Mouse (Mus musculus) cerebellum, adult 2 months (tissue): ENCODE results near the gene Gm20806. TPM values are rescaled to one million over a fixed set of nuclear protein-coding genes. Genes with fewer than 3 reads are reported as not detected.
"Not testable (repeated sequence)": the region's sequence is repeated elsewhere in the genome, so short reads cannot be mapped to it uniquely, and the experiment has no call there.

ENCODE experiments used
- DNase-seq, 2 experiments: peaks; one replicate each; pipeline ENCODE4 v3.0.0; 2021
- H3K27ac ChIP-seq: fragments of 200-500 bp; 2 replicates; pipeline ENCODE4 v1.5.1; 2012; ENCODE audit warnings: low read length, control low read depth, inconsistent platforms; ENCODE audit not compliant: insufficient read depth
- H3K27me3 ChIP-seq: fragments of 200-500 bp; 2 replicates; pipeline ENCODE4 v1.6.1; 2012; ENCODE audit warnings: inconsistent platforms, mild to moderate bottlenecking, low read length, moderate library complexity; ENCODE audit not compliant: control insufficient read depth, insufficient read depth
- H3K4me1 ChIP-seq: fragments of 200-500 bp; 2 replicates; pipeline ENCODE4 v1.6.1; 2011; ENCODE audit warnings: low read length; ENCODE audit not compliant: control insufficient read depth, insufficient read depth
- H3K4me3 ChIP-seq: fragments of 200-500 bp; replicated peaks from 2 replicates; pipeline ENCODE3; 2011; ENCODE audit warnings: mild to moderate bottlenecking, low read depth, low read length, control low read depth; ENCODE audit not compliant: insufficient read depth
- WGBS: fragments of 180-500 bp; shearing (Covaris S2); methylation state at CpG from one replicate; pipeline ENCODE4 v1.1.7; 2018; 5-methylcytosine and 5-hydroxymethylcytosine counted together
- polyA plus RNA-seq: library from polyadenylated mRNA; depleted of rRNA; stranded (reverse); fragments of >200 nt; gene quantifications from 2 replicates; pipeline ENCODE4 v1.2.3, GENCODE M21; 2012; rRNA removed

Gm20806 gene
- polyA plus RNA-seq, result not detected in 2 replicates

DNA sequence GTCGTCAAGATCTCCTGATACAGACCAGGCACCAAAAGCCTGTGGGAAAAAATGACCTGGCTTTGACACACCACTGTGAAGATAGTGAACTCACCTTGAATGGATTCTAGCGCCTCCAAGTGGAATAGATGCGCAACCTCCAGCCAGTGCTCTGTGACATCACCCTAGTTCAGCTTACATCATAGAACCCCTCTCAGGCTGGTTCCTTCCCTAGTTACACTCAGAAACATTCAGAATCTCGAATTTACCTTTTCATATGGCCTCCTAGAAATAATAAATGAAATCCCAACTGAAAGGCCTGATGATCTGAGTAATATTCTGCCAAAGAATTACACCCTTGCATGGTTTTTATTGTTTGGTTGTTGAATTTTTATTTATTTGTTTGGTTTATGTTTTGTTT is at the start of gene Gm20806:
Gm20806 (minus strand) TSS at position 101 of the 400 bp plus-strand sequence.
- DNase-seq, H3K4me1 ChIP-seq, H3K27ac ChIP-seq, H3K4me3 ChIP-seq, H3K27me3 ChIP-seq: not testable (repeated sequence)
- WGBS, result no CpG with 5 or more reads among the region's 4 CpGs
